Mouse (Mus musculus): ENCODE results near the gene Smok3b.
"Not testable (repeated sequence)": the region's sequence is repeated elsewhere in the genome, so short reads cannot be mapped to it uniquely, and the experiment has no call there.

Gene Smok3b

DNA sequence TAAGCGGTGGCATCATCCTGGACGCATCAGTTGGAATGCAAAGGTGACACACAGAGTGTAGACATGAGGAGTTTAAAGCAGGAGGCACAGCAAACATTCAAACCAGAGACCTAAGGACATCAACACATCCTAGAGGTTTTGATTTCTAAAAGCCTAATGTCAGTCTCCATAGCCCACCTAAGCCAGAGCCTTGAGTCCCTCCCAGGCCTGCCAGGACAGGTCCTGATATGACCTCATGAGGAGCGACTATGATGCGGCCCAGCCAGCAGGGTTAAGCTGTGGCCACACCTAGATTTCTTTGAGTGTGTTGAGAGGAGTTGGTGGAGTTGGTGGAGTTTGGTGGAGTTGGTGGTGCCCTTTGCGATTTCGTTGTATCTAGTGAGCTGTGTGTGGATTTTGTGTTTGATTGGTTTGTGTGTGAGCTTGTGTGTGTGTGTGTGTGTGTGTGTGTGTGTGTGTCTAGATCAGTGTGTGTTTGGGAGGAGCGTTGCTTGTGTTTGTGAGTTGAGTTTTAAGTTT lies at the start of gene Smok3b, which contains the start of gene Smok3a:
Smok3b (plus strand) TSS at position 469 of the 519 bp plus-strand sequence.
Smok3a (plus strand) TSS at position 301 of the 519 bp plus-strand sequence.
- DNase-seq (ENCODE audit: low spot score) = not testable (repeated sequence)

DNA sequence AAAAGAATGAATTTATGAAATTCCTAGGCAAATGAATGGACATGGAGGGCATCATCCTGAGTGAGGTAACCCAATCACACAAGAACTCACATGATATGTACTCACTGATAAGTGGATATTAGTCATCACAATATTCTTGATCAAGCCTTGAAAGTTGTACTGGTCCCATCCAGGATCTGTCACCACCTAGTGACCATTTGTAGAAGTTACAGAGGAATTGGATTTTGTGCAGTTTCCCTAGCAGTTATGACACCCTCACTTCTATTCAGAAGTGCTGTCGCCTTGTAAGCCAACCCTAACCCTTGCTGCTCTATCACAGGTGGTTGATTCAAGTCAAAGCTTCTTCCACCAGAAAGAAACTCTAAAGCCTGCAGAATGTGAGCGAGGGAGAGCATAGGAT lies 48.1 kb upstream of the Smok3b start:
- no peak for DNase-seq (ENCODE audit: low spot score)

DNA sequence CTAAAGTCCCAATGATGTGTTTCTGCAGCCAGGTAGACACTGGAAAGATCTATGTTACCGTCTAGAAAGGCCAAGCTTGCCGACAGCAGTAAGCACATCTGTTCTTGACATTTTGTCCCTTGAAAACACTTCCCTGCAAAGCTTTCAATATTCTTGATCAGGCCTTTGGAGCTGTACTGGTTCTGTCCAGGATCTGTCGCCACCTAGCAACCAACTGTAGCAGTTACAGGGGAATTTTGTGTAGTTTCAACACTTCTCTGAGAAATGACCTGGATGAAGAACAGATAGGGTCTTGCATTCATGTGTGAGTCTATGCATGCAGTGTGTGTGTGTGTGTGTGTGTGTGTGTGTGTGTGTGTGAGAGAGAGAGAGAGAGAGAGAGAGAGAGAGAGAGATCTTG lies 47.5 kb upstream of the Smok3b start:
- DNase-seq (ENCODE audit: low spot score) = no peak

DNA sequence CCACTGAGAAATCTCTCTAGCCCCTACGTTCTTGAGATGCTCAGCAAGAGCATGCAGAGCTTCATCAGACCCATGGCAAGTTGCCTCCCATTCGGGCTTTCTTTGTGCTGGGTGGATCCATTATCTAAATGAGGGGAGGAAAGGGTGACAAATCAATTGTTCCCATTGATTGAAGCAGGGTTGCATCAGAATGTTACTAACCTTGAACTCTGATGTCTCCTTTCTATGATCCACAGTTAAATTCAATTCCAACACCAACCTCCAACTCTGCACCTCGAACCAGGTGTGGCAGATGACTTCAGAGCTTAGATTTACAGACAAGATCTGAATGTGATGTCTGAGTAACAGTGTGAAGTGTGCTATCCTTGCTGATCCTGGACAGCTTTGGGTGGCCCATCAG lies 46.5 kb upstream of the Smok3b start:
- DNase-seq (ENCODE audit: low spot score) = no peak

DNA sequence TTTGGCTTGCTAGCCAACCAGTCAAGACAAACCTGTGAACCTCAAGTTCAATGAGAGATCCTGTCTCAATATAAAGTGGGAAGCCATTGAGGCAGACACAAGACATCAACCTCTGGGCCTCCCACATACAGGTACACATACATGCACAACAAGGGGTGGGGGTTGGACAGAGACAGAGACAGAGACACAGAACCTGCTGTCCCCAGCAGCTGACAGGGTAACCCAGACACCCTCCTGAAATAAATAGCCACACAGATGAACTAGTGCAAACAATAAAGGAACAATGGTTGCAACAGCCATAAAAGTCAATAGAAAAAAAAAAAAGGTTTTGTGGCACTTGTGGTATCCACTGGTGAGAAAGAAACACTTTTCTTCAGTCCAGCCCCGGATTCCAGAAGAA lies 45.8 kb upstream of the Smok3b start:
- DNase-seq (ENCODE audit: low spot score) = no peak

DNA sequence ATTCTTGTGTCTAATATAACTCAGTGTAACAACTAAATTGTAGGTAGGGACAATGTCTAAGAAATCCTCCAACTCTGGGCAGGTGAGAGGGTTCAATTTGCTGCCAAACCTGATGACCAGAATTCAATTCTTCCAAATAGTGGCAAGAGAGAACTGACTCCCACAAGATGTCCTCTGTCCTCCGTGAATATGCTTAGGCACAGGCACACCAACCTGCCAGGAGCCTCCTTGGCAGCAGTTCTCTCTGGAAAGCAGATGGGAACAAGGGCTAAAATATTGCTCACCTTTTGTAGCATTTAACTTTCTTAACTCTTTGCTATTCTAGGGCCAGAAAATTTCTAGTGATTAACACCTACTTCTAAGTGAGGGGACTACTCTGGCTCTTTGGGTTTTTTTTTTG lies 43.9 kb upstream of the Smok3b start:
- DNase-seq (ENCODE audit: low spot score) = no peak

DNA sequence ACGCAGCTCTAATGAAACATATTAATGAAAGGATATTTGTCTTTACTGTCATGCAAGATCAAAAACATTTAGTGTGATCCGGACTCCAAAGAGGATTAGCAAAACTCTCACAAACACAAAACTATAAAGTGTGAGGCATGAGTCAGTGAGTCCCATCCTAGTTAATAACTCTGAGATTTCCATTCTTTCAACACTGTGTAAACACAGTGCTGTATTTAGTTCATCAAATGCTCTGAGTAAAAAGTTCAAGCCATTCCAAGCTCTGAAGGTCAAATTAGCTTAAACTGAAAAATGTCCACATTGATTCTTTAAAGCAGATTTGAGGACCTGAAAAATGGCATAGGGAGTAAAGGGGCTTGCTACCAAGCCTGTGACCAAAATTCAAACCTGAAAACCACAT lies 42.1 kb upstream of the Smok3b start:
- DNase-seq (ENCODE audit: low spot score) = no peak

DNA sequence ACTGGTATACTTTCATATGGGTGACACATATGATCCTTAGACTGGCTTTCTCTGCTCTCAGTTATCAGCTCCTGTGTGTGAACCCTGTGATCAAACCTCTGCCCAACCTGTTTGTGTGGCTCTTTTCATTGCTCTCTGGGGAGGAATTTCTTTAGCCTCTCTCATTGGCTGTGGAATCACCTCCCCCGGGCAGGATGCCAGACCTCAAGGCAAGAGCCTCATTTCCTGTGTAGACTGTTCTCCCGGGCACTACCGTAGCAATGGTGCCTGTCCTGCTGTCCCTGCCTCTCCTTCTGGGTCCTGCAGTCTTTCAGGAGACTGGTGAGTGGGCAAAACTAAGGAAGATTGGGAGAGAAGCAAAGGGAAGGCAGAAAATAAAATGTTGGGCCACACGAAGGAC lies 39.9 kb upstream of the Smok3b start, which contains the start of gene Azgp1:
Azgp1 (plus strand) TSS at position 221 of the 400 bp plus-strand sequence.
- DNase-seq (ENCODE audit: low spot score) = no peak

DNA sequence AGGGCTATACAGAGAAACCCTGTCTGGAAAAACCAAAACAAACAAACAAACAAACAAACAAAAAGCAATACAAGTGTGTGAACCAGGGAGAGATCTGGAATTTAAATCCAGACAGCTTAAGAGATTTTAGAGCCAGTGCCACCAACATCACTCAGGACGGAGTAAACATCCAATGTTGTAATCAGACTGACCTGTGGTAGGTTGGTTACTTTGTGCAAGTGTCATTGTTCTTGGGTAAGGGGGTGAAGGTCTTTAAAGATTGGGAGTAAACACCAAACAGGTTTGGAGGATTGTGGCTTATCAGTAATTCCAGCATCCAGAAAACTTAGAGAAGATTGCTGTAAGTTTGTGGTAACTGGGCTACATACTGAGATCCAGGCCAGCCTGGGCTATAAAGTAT lies 34.9 kb upstream of the Smok3b start:
- DNase-seq (ENCODE audit: low spot score) = no peak

DNA sequence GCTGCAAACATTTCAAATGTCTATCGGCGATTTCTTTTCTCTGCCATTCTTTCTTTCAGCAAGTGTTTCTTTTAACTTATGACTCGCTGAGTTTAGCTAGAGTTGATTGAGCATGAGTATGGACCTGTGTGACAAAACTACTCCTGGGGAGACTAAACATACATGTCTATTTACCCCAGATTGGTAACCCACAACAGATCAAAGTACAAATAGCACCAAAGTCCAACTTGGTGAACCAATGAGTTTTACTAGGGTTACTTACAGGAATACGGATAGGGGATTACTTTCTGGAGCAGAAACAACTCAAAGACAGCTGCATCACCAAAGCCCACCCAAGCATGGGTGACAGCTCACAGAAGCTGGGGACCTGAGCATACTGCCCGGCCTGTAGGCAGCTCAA lies 11.8 kb upstream of the Smok3b start:
- DNase-seq (ENCODE audit: low spot score) = no peak

DNA sequence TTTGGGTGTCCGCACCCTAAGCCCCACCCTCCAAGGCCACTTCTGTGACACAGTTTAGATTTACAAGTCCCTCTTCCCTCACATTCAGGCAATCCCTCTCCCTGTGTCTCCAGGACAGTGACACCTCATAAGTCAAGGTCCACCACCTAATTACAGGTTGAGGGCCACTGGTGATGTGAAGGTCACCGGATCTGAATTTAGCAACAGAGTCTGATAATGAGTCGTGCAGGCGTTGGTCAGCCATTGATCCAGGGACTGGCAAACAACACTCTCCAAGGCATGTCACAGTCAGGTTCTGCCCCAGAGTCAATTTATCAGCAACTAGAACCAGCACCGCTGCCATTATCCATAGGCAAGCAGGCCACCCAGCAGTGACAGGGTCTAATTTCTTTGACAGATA lies 8.8 kb upstream of the Smok3b start:
- DNase-seq (ENCODE audit: low spot score) = no peak

DNA sequence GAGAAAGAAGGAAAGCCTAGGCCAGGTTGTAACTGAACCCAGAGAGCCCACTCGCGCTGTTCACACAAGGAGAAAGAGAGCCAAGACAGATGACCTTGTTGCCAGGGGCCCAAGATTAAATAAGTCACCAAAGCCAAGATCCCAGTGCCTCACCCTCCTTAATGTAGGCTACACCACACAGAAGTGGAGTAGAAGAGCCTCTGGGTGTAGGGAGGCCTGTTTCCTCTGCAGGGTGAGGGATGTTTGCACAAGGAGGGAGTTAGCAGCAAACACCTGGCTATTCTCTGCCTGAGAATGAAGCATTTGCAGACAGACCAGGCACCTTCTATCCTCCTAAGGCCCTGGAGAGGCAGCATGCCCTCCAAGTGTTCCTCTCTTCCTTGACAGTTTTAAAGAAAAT lies 4.7 kb upstream of the Smok3b start:
- DNase-seq (ENCODE audit: low spot score) = no peak

DNA sequence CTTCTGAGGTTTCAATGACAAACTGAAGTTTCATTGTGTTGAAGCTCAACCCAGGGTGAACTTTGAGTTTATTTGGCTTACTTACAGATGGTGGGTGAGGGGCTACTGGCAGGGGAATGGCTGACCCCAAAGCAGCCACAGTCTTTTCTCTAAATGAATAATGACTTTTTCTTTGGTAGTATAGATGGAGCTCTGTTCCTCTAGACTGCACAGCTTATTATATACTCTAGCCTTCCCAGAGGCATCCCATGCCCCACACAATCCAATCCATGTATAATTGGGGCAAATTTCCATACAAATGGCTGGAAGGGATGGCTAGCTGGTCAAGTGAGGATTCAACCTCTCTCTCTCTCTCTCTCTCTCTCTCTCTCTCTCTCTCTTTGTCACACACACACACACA lies 4.2 kb upstream of the Smok3b start:
- DNase-seq (ENCODE audit: low spot score) = no peak

DNA sequence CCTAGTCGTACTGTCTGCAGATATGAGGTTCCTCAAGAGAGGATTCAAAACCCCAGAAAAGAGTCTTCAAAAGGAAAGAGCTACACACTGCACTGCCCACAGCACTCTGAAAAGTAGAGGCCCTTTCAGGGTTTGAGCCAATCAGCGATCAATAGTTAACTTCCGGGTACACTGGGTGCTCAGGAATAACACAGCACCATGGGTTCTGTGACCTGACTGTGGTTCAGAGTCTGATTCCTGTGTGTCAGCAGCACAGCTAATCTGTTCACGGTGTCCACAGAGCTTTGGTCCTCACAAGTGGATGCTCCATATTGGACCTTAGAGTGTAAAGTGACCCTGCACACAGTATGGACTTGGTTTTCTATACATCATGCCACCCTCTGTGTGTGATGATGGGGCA lies 1.7 kb upstream of the Smok3b start:
- DNase-seq (ENCODE audit: low spot score) = not testable (repeated sequence)

DNA sequence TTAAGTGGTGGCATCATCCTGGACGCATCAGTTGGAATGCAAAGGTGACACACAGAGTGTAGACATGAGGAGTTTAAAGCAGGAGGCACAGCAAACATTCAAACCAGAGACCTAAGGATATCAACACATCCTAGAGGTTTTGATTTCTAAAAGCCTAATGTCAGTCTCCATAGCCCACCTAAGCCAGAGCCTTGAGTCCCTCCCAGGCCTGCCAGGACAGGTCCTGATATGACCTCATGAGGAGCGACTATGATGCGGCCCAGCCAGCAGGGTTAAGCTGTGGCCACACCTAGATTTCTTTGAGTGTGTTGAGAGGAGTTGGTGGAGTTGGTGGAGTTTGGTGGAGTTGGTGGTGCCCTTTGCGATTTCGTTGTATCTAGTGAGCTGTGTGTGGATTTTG lies 31.7 kb downstream of the Smok3b start, which contains the start of gene Smok3c:
Smok3c (plus strand) TSS at position 301 of the 400 bp plus-strand sequence.
- not testable (repeated sequence) for DNase-seq (ENCODE audit: low spot score)

DNA sequence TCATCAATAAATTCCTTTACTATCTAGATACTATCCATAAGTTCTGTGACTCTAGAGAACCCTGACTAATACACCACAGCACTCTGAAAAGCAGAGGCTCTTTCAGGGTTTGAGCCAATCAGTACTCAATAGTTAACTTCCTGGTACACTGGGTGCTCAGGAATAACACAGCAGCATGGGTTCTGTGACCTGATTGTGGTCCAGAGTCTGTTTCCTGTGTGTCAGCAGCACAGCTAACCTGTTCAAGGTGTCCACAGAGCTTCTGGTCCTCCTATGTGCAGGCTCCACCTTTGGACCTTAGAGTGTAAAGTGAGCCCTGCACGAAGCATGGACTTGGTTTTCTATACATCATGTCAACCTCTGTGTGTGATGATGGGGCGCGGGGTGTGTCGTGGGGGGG lies 52.6 kb downstream of the Smok3b start:
- DNase-seq (ENCODE audit: low spot score) = no peak

DNA sequence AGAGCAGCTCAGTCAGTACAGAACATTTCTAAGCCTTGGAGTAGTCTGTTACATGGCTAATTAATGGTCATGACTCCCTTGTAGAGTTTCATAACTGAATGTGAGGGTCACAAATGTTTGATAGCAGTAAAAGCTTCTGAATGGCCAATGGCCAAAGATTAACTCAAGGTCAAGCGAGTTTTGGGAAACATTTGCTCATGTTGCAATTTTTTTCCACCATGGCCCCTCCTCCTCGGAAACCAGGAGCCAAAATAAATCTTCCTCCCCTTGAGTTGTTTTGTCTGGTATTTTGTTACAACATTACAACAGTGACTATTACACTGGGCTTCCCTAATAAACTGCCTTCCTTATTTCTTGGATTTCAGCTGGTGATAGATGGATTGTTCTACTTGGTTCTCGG lies 54.5 kb downstream of the Smok3b start:
- no peak for DNase-seq (ENCODE audit: low spot score)

DNA sequence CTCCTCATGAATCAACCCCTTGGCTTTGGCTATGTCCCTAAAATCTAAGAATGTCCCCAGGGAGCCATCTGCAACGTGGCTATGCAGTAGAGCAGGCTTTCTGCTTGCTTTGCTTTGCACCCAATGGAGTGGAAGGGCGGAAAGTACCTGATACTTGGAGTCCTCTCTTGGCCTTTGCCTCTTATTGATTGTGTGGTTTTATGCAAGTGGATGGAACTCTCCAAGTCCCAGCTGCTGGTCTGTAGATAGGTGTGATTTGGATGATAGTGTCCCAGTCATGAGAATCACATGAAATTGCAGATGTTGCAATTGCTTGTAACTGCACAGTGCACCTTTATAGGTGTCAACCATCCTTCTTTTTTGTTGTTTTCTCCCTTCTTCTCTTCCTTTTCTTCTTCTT lies 54.9 kb downstream of the Smok3b start:
- DNase-seq (ENCODE audit: low spot score) = no peak

DNA sequence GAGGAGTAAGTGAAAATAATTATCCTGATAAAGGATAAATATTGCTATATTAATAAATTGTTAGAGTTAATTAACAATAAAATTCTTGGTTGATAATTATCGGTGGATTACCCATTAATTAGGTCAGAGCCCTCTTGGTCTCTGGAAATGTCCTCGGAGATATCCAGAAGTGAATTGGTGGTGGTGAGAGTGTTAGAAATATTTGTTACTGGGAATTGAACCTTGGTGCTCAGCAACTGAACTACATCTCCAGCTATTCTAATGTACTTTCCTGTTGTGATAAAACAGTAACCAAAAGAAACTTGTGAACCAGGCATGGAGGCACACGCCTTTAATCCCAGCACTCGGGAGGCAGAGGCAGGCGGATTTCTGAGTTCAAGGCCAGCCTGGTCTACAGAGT lies 59.2 kb downstream of the Smok3b start:
- no peak for DNase-seq (ENCODE audit: low spot score)

DNA sequence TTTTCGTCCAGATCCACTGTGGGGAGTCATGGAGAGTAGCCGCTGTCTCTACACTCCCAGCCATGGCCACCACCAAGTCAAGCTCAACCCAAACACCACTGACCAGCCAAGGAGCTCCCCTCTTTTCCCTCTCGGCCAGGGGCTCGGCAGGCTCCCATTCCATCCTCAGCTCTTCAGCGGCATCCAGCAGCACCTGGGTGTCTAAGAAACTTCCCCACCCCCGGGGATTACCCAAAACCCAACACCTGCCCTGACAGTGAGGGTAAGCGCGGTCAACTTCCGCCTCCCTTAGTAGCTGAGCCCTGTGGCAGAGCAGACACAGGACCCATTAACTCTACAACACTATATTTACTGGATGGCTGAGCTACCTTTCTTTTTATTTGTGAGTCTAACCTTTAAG lies 60.2 kb downstream of the Smok3b start:
- DNase-seq (ENCODE audit: low spot score) = no peak

DNA sequence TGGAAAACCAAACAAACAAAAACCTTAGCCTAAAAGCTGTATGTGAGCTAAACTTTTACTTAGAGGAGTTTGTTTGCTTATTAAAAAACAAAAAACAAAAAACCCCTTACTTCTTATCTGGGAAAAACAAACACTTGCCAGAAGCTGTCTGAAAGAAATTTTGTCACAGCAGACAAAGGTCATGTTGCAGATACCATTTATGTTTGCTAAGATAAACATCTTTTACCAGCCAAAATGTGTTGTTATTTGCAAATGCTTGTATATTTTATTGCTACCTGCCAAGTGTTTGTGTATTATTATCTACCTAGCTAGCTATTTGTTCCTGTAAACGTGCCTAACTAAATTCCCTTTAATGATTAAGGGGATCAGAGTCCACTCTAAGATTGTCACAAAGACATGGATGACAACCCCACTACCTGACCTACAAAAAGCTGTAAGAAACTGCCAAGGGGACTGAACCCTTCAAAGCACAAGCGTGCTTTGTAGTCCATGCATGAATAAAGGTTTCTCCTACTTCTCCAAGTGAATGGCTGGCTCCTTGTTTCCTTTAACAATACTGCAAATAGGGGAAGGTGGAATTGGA lies 62.2 kb downstream of the Smok3b start:
- no peak for DNase-seq (ENCODE audit: low spot score)

DNA sequence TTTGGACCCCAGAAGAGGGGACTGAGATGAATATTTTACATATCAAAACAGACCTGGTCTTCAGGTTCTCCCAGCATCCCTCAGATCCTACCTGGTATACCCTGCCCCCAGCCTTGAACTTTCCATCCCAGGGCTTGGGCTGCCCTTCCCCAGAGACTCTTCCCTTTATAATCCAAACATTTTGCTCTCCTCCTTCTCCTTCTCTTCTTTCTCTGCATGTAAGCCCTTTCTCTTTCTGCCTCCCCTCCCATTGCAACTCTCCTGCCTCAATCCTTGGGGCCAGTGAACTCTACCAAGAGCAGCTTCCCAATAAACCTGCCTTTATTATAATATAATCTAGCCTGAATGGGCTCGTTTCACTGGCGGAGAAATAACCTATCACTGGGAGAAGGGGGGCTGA lies 62.7 kb downstream of the Smok3b start:
- DNase-seq (ENCODE audit: low spot score) = no peak

DNA sequence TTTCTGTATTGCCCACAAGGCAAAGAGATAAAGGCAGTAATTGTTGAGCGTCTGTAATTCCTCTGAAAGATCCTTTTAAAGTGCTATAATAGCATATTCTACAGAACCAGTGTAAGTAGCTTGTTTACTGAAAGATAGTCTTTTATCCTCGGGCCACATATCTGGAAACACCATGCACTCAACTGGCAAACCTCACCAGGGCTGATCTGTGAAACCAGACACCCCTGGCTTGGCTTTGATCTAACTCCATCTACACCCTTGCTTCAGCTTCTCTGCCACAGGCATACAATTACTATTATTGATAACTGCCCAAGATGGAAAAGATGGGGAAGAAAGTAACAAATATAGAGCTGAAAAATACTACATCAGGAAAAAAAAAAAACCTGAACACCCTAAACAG lies 63.3 kb downstream of the Smok3b start:
- no peak for DNase-seq (ENCODE audit: low spot score)

DNA sequence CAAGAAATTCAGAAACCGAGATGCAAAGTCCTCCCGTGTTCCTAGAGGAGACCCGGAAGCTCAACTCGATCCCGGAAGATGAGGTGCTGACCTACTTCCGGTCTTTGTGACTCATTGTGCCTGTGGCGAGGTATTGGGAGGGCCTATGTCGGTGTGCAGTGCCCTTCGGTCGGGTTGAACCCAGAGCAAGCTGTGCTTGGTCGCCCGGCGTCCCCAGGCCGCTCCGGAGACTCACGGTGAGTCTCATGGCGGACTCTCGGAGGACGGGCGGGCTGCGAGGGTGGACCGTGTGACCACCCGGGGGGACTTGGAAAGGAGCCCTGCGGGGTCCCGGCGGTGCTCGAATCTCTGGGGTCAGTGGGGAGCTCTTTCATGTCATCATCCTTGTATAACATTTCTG lies 63.8 kb downstream of the Smok3b start, which contains the start of gene Zkscan1:
Zkscan1 (plus strand) TSS at position 89 of the 400 bp plus-strand sequence.
- DNase-seq (ENCODE audit: low spot score) = peak; percentile 71
